Mouse (Mus musculus) CH12.LX (cell line): ENCODE data around the gene Galk2. TPM values are rescaled to one million over a fixed set of nuclear protein-coding genes. Genes with fewer than 3 reads are reported as not detected.

Source experiments
- DNase-seq: peaks from one replicate; pipeline ENCODE4 v3.0.0-alpha.2; 2013; ENCODE audit errors: extremely low read depth
- H3K27ac ChIP-seq: 2 replicates; pipeline ENCODE4 v1.5.1; 2012; ENCODE audit warnings: low read depth, mild to moderate bottlenecking, control low read depth, moderate library complexity; ENCODE audit not compliant: insufficient read depth
- H3K27me3 ChIP-seq: replicated peaks from 2 replicates; pipeline ENCODE3; 2012; ENCODE audit warnings: inconsistent platforms
- H3K36me3 ChIP-seq, 2 experiments: replicated peaks in 1 of 2; 2 replicates each; pipeline versions ENCODE3 to v1.6.1; 2012; ENCODE audit warnings: inconsistent platforms in 1 of 2, low read length in 1 of 2, mild to moderate bottlenecking in 1 of 2, mixed read lengths in 1 of 2, moderate library complexity in 1 of 2; ENCODE audit not compliant: control insufficient read depth in 1 of 2, insufficient read depth in 1 of 2
- H3K4me1 ChIP-seq, 2 experiments: 2 replicates each; pipeline ENCODE4 v1.6.1; 2012; ENCODE audit warnings: inconsistent platforms in 1 of 2, moderate library complexity in 1 of 2; ENCODE audit not compliant: insufficient read depth in 2 of 2, control insufficient read depth in 1 of 2
- H3K4me2 ChIP-seq: 2 replicates; pipeline ENCODE4 v1.6.1; 2012; ENCODE audit warnings: low read depth, mild to moderate bottlenecking, control low read depth; ENCODE audit not compliant: poor library complexity, insufficient read depth, severe bottlenecking
- H3K4me3 ChIP-seq, 3 experiments: fragments of 150-350 bp in 1 of 3; sonication (generic) in 1 of 3; replicated peaks in 1 of 3; 2 replicates each; pipeline versions ENCODE3 to v1.5.1; 2011 to 2012; ENCODE audit warnings: low read depth in 2 of 3, low read length in 2 of 3, mild to moderate bottlenecking in 2 of 3, moderate library complexity in 2 of 3, control low read depth in 1 of 3, improper control_type of control experiment in 1 of 3, inconsistent platforms in 1 of 3, mixed read lengths in 1 of 3; ENCODE audit not compliant: poor library complexity in 1 of 3
- H3K79me2 ChIP-seq: replicated peaks from 2 replicates; pipeline ENCODE4 v1.6.1; 2012; ENCODE audit warnings: mild to moderate bottlenecking, moderate library complexity; ENCODE audit not compliant: control insufficient read depth, poor library complexity, insufficient read depth, severe bottlenecking; ENCODE audit errors: extremely low read depth
- H3K9ac ChIP-seq: 2 replicates; pipeline ENCODE4 v1.6.1; 2012; ENCODE audit warnings: low read depth, mild to moderate bottlenecking, control low read depth, moderate library complexity; ENCODE audit not compliant: insufficient read depth
- H3K9me3 ChIP-seq: replicated peaks from 2 replicates; pipeline ENCODE3; 2012; ENCODE audit warnings: low read length, inconsistent platforms, mixed read lengths
- CHD2 ChIP-seq: IDR thresholded peaks from 2 replicates; pipeline ENCODE4 v1.6.1; 2011; ENCODE audit warnings: low read length, improper control_type of control experiment
- CTCF ChIP-seq, 2 experiments: IDR thresholded peaks in 1 of 2; conservative IDR thresholded peaks in 1 of 2; 2 replicates each; pipeline ENCODE4 v1.5.1; 2011 to 2012; ENCODE audit warnings: low read depth in 2 of 2, low read length in 2 of 2, improper control_type of control experiment in 1 of 2, inconsistent platforms in 1 of 2, mild to moderate bottlenecking in 1 of 2, moderate library complexity in 1 of 2
- EP300 ChIP-seq: IDR thresholded peaks from 2 replicates; pipeline ENCODE4 v1.6.1; 2011; ENCODE audit warnings: low read length, improper control_type of control experiment
- GABPA ChIP-seq: IDR thresholded peaks from 2 replicates; pipeline ENCODE4 v1.6.1; 2012; ENCODE audit warnings: low read depth, low read length, improper control_type of control experiment, inconsistent platforms; ENCODE audit not compliant: insufficient replicate concordance
- HCFC1 ChIP-seq: IDR thresholded peaks from 2 replicates; pipeline ENCODE4 v1.6.1; 2012; ENCODE audit warnings: low read depth, mild to moderate bottlenecking, inconsistent platforms, low read length, improper control_type of control experiment
- IRF4 ChIP-seq: IDR thresholded peaks from 2 replicates; pipeline ENCODE4 v1.6.1; 2014; ENCODE audit warnings: low read depth, mild to moderate bottlenecking, inconsistent platforms, low read length, improper control_type of control experiment
- KAT2A ChIP-seq: IDR thresholded peaks from 2 replicates; pipeline ENCODE4 v1.6.1; 2012; ENCODE audit warnings: low read length, improper control_type of control experiment, inconsistent platforms; ENCODE audit not compliant: insufficient replicate concordance
- MAX ChIP-seq: IDR thresholded peaks from 2 replicates; pipeline ENCODE4 v1.6.1; 2011; ENCODE audit warnings: low read length, improper control_type of control experiment
- MAZ ChIP-seq: IDR thresholded peaks from 2 replicates; pipeline ENCODE4 v1.6.1; 2012; ENCODE audit warnings: low read depth, mild to moderate bottlenecking, inconsistent platforms, low read length, improper control_type of control experiment, moderate library complexity
- MYC ChIP-seq: IDR thresholded peaks from 2 replicates; pipeline ENCODE4 v1.6.1; 2011; ENCODE audit warnings: low read depth, mild to moderate bottlenecking, improper control_type of control experiment, low read length
- NELFE ChIP-seq: IDR thresholded peaks from 2 replicates; pipeline ENCODE4 v1.6.1; 2011; ENCODE audit warnings: low read depth, low read length, improper control_type of control experiment
- NRF1 ChIP-seq: IDR thresholded peaks from 2 replicates; pipeline ENCODE4 v1.6.1; 2014; ENCODE audit warnings: low read depth, mild to moderate bottlenecking, inconsistent platforms, low read length, improper control_type of control experiment, moderate library complexity
- POLR2A ChIP-seq: IDR thresholded peaks from 2 replicates; pipeline ENCODE4 v1.6.1; 2011; ENCODE audit warnings: low read depth, mild to moderate bottlenecking, improper control_type of control experiment, low read length
- POLR2AphosphoS2 ChIP-seq: IDR thresholded peaks from 2 replicates; pipeline ENCODE4 v1.6.1; 2011; ENCODE audit warnings: low read depth, low read length, improper control_type of control experiment
- RCOR1 ChIP-seq: conservative IDR thresholded peaks from 2 replicates; pipeline ENCODE4 v1.6.1; 2012; ENCODE audit warnings: low read depth, mild to moderate bottlenecking, inconsistent platforms, low read length, improper control_type of control experiment
- SIN3A ChIP-seq: IDR thresholded peaks from 2 replicates; pipeline ENCODE4 v1.6.1; 2012; ENCODE audit warnings: low read length, improper control_type of control experiment, inconsistent platforms
- SMC3 ChIP-seq: IDR thresholded peaks from 2 replicates; pipeline ENCODE4 v1.6.1; 2011; ENCODE audit warnings: low read depth, low read length, improper control_type of control experiment
- UBTF ChIP-seq: IDR thresholded peaks from 2 replicates; pipeline ENCODE4 v1.6.1; 2012; ENCODE audit warnings: low read depth, mild to moderate bottlenecking, inconsistent platforms, low read length, improper control_type of control experiment, moderate library complexity
- USF1 ChIP-seq: IDR thresholded peaks from 2 replicates; pipeline ENCODE4 v1.6.1; 2014; ENCODE audit warnings: low read depth, mild to moderate bottlenecking, inconsistent platforms, low read length, improper control_type of control experiment
- USF2 ChIP-seq: conservative IDR thresholded peaks from 2 replicates; pipeline ENCODE4 v1.6.1; 2011; ENCODE audit warnings: low read depth, low read length, improper control_type of control experiment
- ZC3H11A ChIP-seq: IDR thresholded peaks from 2 replicates; pipeline ENCODE4 v1.6.1; 2012; ENCODE audit warnings: low read depth, mild to moderate bottlenecking, inconsistent platforms, low read length, improper control_type of control experiment
- dilution Hi-C: fragments of 300-500 bp; cut with MboI; formaldehyde crosslinking; loops from 2 replicates; pipeline ENCODE4 v1.14.3; 2020; ENCODE audit warnings: low sequenced_read_pairs; ENCODE audit not compliant: extremely low pct_unique_long_range_greater_than_20kb, extremely low pct_ligation_motif_present
- in situ Hi-C: fragments of 300-500 bp; cut with MboI; formaldehyde crosslinking; loops from 3 replicates; pipeline ENCODE4 v1.14.3; 2019; ENCODE audit warnings: low sequenced_read_pairs, low pct_ligation_motif_present, low pct_unique_long_range_greater_than_20kb, mixed read lengths
- polyA plus RNA-seq: library from polyadenylated mRNA; unstranded; fragments of >175 nt; gene quantifications from 2 replicates; pipeline ENCODE4 v1.2.1, GENCODE M21; 2012; ENCODE audit warnings: low read depth; ENCODE audit not compliant: insufficient read length
- total RNA-seq, 2 experiments: library from RNA; depleted of rRNA; stranded (reverse); fragments of 300-350 nt in 1 of 2; fragments of >200 nt in 1 of 2; gene quantifications; 2 replicates each; pipeline ENCODE4 v1.2.3; 2012 to 2014

Gene Galk2
- total and polyA plus RNA-seq, 3 experiments = 36.7 to 59.9 (median 41.8) TPM

- dilution Hi-C loops = no loop called here
- Histone ChIP-seq H3K27ac (no peak overlapping the region), H3K79me2 (no peaks in the 10 kb centered on the region), H3K27me3 (no peaks in the 10 kb centered on the region), H3K9ac (no peak overlapping the region), H3K36me3 (peaks cover 11 to 60% of the 10 kb centered on the region in 2 experiments), H3K4me2 (no peak overlapping the region), H3K4me1 (no peaks in the 10 kb centered on the region), H3K9me3 (no peaks in the 10 kb centered on the region), H3K4me3 (no peak overlapping the region)
- TF ChIP-seq NELFE = no peak
- no peak for TF ChIP-seq CTCF (conservative IDR thresholded peaks at IDR 0.05 in 1 of 2, IDR thresholded peaks at IDR 0.05 in 1 of 2; ENCODE audit: low read depth in 2 of 2, low read length in 2 of 2)
- TF ChIP-seq MAZ = no peak
- TF ChIP-seq CHD2 = no peak
- no peak for TF ChIP-seq UBTF
- TF ChIP-seq EP300 = no peak
- TF ChIP-seq NRF1 = no peak
- TF ChIP-seq SIN3A = no peak
- no peak for TF ChIP-seq USF2
- no peak for TF ChIP-seq MYC
- no peak for TF ChIP-seq USF1
- TF ChIP-seq MAX = no peak
- no peak for TF ChIP-seq POLR2AphosphoS2
- no peak for TF ChIP-seq RCOR1
- DNase-seq = no peak
- in situ Hi-C loops = no loop called here
Observed at GRCm38 (mm10) chr2:125907580-125908255, 48.8 kb downstream of the Galk2 start.

- Histone ChIP-seq H3K36me3 (peaks cover 7 to 50% of the 10 kb centered on the region in 2 experiments), H3K9me3 (no peaks in the 10 kb centered on the region), H3K79me2 (no peaks in the 10 kb centered on the region), H3K9ac (no peak overlapping the region), H3K4me3 (no peak overlapping the region), H3K4me2 (no peak overlapping the region), H3K4me1 (no peaks in the 10 kb centered on the region; a peak in 1 of 4 replicates), H3K27ac (no peak overlapping the region), H3K27me3 (no peaks in the 10 kb centered on the region)
- DNase-seq = no peak
- no peak for TF ChIP-seq POLR2A
- no peak for TF ChIP-seq KAT2A
- no peak for TF ChIP-seq UBTF
- no peak for TF ChIP-seq IRF4
- no peak for TF ChIP-seq SMC3
- TF ChIP-seq GABPA = no peak
- TF ChIP-seq ZC3H11A = no peak
- no peak for TF ChIP-seq HCFC1
- dilution Hi-C loops = no loop called here
- in situ Hi-C loops = no loop called here
Observed at GRCm38 (mm10) chr2:125914167-125914566, 55.3 kb downstream of the Galk2 start.
